Mouse (Mus musculus) natural killer cell, adult 2 months (primary cell): ENCODE results near the gene Slc25a29.
A peak's percentile ranks its signal among the peaks of the same experiment; 100 is the strongest.

Experiments used
- DNase-seq, 2 experiments: peaks; one replicate each; pipeline ENCODE4 v3.0.0; 2022; ENCODE audit warnings: low spot score in 2 of 2

The Slc25a29 gene

DNA sequence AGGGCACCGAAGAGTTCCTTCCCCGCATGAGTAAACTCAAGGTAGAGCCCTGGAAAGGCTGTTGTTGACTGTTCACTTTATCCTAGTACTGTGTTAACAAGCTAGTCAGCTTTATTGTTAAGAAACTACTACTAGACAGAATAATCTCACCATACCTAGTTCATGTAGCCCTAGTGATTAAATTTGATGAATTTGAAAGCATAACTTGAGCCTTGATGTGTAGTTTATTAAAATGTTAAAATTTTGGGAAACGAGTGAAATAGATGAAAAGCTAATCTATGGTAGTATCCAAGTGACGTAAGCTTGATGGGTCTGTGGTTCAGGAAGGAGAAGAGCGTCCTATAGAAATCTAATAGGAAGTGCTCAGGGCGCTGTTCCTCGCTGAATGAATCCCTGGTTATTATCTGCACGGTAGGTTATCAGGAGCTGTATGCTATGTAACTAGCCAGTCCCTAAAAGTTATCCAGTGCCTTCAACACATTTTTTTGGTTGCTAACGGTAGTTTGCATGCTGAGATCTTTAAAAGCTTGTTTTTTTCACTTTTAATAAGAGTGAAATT, 40.6 kb downstream of the Slc25a29 start:
- no peak for DNase-seq

DNA sequence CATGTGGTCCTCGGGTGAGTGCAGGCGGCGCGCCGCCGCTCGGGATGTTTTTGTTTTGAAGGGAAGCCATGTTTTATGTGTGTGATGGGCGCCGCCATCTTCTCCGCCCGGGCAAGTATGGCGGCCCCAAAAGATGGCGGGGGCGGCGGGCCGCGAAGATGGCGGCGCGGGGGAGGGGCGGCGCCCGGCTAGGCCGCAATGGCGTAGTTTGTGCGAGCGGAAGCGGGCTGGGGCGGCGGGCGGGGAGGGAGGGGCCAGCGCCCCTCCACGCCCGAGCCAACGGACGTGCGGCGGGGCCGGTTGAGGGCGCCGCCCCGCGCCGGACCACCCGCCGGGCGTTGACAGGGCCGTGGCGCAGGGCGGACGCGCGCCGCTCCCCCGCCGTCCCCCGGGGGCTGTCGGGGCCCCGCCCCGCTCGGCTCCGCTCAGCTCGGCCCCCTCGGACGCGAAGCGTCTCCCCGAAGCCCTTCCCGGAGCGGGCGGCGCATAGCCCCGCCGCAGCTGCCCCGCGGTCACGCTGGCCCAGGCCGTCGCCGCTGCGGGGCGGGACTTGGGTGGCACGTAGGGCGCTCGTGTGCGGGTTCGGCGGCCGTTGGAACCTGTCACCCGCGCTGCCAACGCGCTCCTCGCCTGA, 41.5 kb downstream of the Slc25a29 start:
- peak; percentile 67 to 79 for DNase-seq

DNA sequence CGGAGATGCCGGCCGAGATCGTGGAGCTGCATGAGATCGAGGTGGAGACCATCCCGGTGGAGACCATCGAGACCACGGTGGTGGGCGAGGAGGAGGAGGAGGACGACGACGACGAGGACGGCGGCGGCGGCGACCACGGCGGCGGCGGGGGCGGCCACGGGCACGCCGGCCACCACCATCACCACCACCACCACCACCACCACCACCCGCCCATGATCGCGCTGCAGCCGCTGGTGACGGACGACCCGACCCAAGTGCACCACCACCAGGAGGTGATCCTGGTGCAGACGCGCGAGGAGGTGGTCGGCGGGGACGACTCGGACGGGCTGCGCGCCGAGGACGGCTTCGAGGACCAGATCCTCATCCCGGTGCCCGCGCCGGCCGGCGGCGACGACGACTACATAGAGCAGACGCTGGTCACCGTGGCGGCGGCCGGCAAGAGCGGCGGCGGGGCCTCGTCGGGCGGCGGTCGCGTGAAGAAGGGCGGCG, 42.2 kb downstream of the Slc25a29 start:
- peak; percentile 8 to 10 for DNase-seq

DNA sequence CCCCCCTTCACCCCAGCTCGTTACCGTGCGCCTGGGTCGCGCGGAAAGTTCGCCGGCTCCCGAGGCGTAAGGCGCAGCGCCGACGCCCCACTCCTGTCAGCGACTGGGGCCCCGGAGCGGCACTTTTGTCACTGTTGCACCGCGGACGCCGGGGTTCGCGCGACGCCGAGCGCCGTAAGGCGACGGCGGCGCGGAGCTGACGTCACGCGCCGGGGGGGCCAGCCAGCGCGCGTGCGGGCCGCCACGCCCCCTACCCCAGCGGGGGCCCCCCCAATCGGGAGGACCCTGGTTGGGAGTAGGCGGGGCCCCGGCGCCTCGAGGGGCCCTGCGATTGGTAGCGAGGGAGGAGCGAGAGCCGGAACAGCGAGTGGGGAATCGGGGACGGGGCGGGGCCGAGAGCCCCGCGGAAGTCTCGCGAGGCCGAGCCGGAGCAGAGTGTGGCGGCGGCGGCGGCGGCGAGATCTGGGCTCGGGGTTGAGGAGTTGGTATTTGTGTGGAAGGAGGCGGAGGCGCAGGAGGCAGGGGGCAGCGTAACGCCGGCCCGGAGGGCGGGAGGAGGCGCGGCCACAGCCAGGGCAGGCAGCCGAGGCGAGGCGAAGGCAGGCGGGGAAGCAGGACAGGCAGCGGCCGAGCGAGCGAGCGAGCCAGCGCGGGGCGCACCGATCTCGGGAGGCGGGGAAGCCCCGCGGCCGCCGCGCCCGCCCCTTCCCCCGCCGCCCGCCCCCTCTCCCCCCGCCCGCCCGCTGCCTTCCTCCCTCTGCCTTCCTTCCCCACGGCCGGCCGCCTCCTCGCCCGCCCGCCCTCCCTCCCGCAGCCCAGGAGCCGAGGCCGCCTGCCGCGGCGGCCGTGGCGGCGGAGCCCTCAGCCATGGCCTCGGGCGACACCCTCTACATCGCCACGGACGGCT, 42.9 kb downstream of the Slc25a29 start, which contains the start of gene Yy1:
Gene Yy1, plus strand, starts transcription at position 428 of the 907 bp plus-strand sequence.
- peak; percentile 98 to 99 for DNase-seq

DNA sequence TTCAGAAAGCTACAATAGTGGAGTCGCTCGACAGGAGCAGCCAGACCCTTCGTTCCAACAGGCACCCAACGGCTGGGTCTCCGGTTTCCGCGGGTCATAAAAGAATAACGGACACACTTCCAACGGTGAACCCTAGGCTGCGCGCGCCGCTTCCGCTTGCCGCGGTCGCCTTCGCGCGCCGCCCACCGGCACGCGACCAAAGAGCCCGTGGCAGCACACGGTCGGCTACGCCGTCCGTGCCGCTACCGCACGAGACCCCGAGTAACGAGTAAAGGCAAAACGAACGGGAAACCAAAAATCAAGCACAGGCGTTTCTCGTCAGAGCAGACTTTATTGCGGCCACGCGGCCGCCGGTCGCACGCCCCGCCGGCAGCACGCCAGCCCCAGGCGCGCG, 43.5 kb downstream of the Slc25a29 start:
- peak; percentile 70 to 79 for DNase-seq

DNA sequence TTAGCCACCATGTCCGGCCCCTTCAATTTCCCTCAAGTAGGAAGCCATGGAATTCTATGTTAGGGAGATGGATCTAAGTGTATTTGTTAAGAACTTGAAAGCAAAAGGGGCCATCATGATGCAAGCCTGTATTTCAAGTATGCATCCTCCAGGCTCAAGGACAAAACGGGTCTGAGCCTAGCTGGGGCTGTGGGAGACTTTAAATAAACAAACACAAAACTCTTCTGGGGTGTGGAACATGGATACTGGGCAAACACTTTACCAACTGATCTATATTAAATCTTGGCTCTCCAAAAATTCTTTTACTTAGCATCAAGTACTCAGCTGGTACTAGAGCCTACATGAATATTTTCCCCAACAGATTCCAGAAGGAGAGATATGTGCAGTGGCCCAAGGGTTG, 48.4 kb downstream of the Slc25a29 start:
- DNase-seq: no peak

DNA sequence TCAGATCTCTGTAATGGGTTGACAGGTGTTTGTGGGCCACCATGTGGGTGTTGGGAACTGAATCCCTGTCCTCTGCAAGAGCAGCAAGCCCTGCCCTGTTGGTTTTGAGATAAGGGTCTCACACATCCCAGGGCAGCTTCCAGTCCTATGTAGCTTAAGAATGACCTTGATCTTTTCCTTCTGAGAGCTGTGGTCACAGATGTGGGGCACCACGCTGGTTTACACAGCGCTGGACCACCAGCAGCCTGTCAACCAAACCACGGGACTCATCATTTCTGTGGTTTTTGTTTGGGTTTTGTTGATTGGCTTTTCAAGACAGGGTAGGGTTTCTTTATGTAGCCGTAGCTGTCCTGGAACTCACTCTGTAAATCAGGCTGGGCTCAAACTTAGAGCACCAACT, 50.5 kb downstream of the Slc25a29 start:
- DNase-seq: no peak

DNA sequence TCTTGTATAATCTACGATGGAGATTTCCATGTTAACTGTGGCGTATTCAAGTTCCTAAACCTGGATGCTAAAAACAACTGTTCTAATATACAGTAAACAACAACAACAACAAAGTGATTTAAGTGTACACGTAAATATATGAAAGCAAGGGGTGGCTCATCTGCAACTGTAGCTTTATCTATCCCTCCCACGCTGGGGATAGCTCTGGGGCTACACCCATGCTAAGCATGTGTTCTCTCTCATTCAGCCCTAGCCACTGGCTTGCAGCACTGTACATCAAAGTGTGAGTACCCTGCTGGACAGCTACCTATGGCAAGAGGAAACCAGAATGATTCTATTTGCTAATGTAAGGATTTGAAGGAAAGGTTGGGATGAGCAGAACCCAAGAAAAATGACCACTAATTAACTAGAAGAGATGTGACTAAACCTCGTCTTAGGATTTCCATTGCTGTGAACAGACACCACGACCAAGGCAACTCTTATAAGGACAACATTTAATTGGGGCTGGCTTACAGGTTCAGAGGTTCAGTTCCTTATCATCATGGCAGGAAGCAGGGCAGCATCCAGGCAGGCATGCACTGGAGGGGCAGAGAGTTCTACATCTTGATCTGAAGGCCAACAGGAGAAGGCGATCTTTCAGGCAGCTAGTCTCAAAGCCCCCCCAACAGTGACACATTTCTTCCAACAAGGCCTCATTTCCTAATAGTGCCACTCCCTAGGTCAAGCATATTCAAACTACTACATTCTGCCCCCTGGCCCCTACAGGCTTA, 55.4 kb downstream of the Slc25a29 start:
- DNase-seq: no peak
